19 mouse cellular contexts compared by ENCODE assay signal in the genomic region with DNA sequence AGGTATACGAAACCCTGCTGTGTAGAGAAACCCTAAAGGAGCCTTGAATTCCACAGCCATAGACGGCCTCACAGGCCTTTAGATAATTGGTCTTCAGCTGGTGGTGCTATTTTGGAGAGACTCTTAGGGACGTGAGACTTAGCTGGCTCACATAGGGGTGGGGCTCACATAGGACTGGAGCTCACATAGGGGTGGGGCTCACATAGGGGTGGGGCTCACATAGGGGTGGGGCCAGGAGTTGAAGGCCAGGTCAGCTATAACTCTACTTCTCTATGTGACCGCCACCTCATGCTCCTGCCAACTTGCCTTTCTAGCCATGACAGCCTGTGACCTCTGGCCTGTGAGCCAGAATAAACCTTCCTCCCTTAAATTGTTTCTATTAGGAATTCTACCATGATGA.
A peak's percentile ranks its signal among the peaks of the same experiment; 100 is the strongest.
DNase-seq lines count a peak whose midpoint lies in the region; ATAC-seq and TF ChIP-seq lines count a peak whose summit lies in the region.
"Had no signal": no experiment of that assay in that cellular context is flagged by ENCODE, and none has a peak within 500 bp of the region (broad histone marks: within the 10 kb centered on the region; RNA-seq: fewer than 3 reads in every experiment).

No protein-coding gene starts in this region.

- WGBS in forebrain, embryonic 13.5 days, result 90% methylated on average over 4 of the region's 4 CpGs
- WGBS in forebrain, embryonic 10.5 days, result 88% methylated on average over 4 of the region's 4 CpGs
- 77% methylated on average over 4 of the region's 4 CpGs for WGBS in kidney, embryonic 15.5 days
- 90% methylated on average over 4 of the region's 4 CpGs for WGBS in midbrain, embryonic 14.5 days
- 86% methylated on average over 4 of the region's 4 CpGs for WGBS in midbrain, embryonic 16.5 days
- WGBS in stomach, postnatal 0 days, result 66% methylated on average over 4 of the region's 4 CpGs

- peaks cover 9% of the 10 kb centered on the region; the same call in 1 of the 2 replicates for H3K36me3 ChIP-seq in forebrain, embryonic 13.5 days (ENCODE audit: poor library complexity, severe bottlenecking)
- H3K36me3 ChIP-seq in forebrain, embryonic 10.5 days (replicated peaks), result peaks cover 27% of the 10 kb centered on the region
- peaks cover 10% of the 10 kb centered on the region; the same call in 1 of the 2 replicates for H3K36me3 ChIP-seq in kidney, embryonic 15.5 days
- no peaks in the 10 kb centered on the region for H3K36me3 ChIP-seq in midbrain, embryonic 14.5 days (ENCODE audit: control insufficient read depth, insufficient read depth, low read length)
- H3K36me3 ChIP-seq in midbrain, embryonic 16.5 days (ENCODE audit: control insufficient read depth, insufficient read depth, low read length), result no peaks in the 10 kb centered on the region
- peaks cover 4% of the 10 kb centered on the region; the same call in 1 of the 2 replicates for H3K36me3 ChIP-seq in stomach, postnatal 0 days (ENCODE audit: control insufficient read depth, insufficient read depth, low read length)
- H3K36me3 ChIP-seq: neural tube, embryonic 12.5 days had no signal

- TF ChIP-seq EP300 in stomach, postnatal 0 days (optimal IDR thresholded peaks at IDR 0.05), result no peak

- no peaks in the 10 kb centered on the region for H3K27me3 ChIP-seq in forebrain, embryonic 13.5 days
- H3K27me3 ChIP-seq in forebrain, embryonic 10.5 days (ENCODE audit: poor library complexity, severe bottlenecking), result no peaks in the 10 kb centered on the region
- H3K27me3 ChIP-seq in kidney, embryonic 15.5 days, result no peaks in the 10 kb centered on the region
- no peaks in the 10 kb centered on the region for H3K27me3 ChIP-seq in midbrain, embryonic 14.5 days (ENCODE audit: control insufficient read depth, insufficient read depth, low read length)
- H3K27me3 ChIP-seq in midbrain, embryonic 16.5 days (ENCODE audit: control insufficient read depth, insufficient read depth, low read depth, low read length), result no peaks in the 10 kb centered on the region
- no peaks in the 10 kb centered on the region for H3K27me3 ChIP-seq in stomach, postnatal 0 days (ENCODE audit: control insufficient read depth, insufficient read depth, low read length)
- H3K27me3 ChIP-seq: neural tube, embryonic 12.5 days had no signal

- no peaks in the 10 kb centered on the region for H3K4me1 ChIP-seq in forebrain, embryonic 13.5 days
- no peaks in the 10 kb centered on the region for H3K4me1 ChIP-seq in forebrain, embryonic 10.5 days
- H3K4me1 ChIP-seq in kidney, embryonic 15.5 days, result 0 out of 2 replicates have a peak, but pooled peaks cover 5% of the 10 kb centered on the region
- no peaks in the 10 kb centered on the region for H3K4me1 ChIP-seq in midbrain, embryonic 14.5 days (ENCODE audit: control insufficient read depth, insufficient read depth, low read length)
- no peaks in the 10 kb centered on the region for H3K4me1 ChIP-seq in midbrain, embryonic 16.5 days (ENCODE audit: control insufficient read depth, insufficient read depth, low read length)
- H3K4me1 ChIP-seq in stomach, postnatal 0 days (replicated peaks; ENCODE audit: control insufficient read depth, insufficient read depth), result no peaks in the 10 kb centered on the region
- H3K4me1 ChIP-seq: neural tube, embryonic 12.5 days had no signal

- 0 out of 2 replicates have a peak, but pooled peaks have one; percentile 24 for ATAC-seq in forebrain, embryonic 13.5 days
- 0 out of 2 replicates have a peak, but pooled peaks have one; percentile 60 for ATAC-seq in kidney, embryonic 15.5 days (replicated peaks; ENCODE audit: low FRiP score)
- peak; percentile 46; the same call in 1 of the 2 replicates for ATAC-seq in midbrain, embryonic 14.5 days (ENCODE audit: low FRiP score, low TSS enrichment)
- no peak for ATAC-seq in midbrain, embryonic 16.5 days
- ATAC-seq in stomach, postnatal 0 days (ENCODE audit: low FRiP score, low TSS enrichment), result peak; percentile 91
- ATAC-seq: CD4-positive, CD25-positive, alpha-beta regulatory T cell, adult 4 months; forebrain, embryonic 14.5 days had no signal

- H3K9ac ChIP-seq in forebrain, embryonic 13.5 days, result no peak overlapping the region
- no peak overlapping the region for H3K9ac ChIP-seq in kidney, embryonic 15.5 days
- H3K9ac ChIP-seq in midbrain, embryonic 14.5 days (replicated peaks; ENCODE audit: low read length), result no peak overlapping the region
- H3K9ac ChIP-seq in midbrain, embryonic 16.5 days (ENCODE audit: low read depth, low read length), result no peak overlapping the region
- H3K9ac ChIP-seq in stomach, postnatal 0 days (ENCODE audit: low read length), result no peak overlapping the region
- H3K9ac ChIP-seq: neural tube, embryonic 12.5 days had no signal

- no peak overlapping the region for H3K4me3 ChIP-seq in forebrain, embryonic 13.5 days
- no peak overlapping the region for H3K4me3 ChIP-seq in forebrain, embryonic 10.5 days
- H3K4me3 ChIP-seq in kidney, embryonic 15.5 days (replicated peaks), result no peak overlapping the region
- H3K4me3 ChIP-seq in midbrain, embryonic 14.5 days (replicated peaks; ENCODE audit: low read depth, low read length), result no peak overlapping the region
- H3K4me3 ChIP-seq in midbrain, embryonic 16.5 days (ENCODE audit: low read depth, low read length), result no peak overlapping the region
- H3K4me3 ChIP-seq in stomach, postnatal 0 days (ENCODE audit: low read depth, low read length), result no peak overlapping the region
- H3K4me3 ChIP-seq: neural tube, embryonic 12.5 days had no signal

- no peaks in the 10 kb centered on the region for H3K9me3 ChIP-seq in forebrain, embryonic 13.5 days (replicated peaks)
- H3K9me3 ChIP-seq in forebrain, embryonic 10.5 days, result no peaks in the 10 kb centered on the region
- no peaks in the 10 kb centered on the region for H3K9me3 ChIP-seq in kidney, embryonic 15.5 days (replicated peaks)
- no peaks in the 10 kb centered on the region for H3K9me3 ChIP-seq in midbrain, embryonic 14.5 days (ENCODE audit: control insufficient read depth, low read length)
- no peaks in the 10 kb centered on the region for H3K9me3 ChIP-seq in midbrain, embryonic 16.5 days (replicated peaks; ENCODE audit: control insufficient read depth, low read length, poor library complexity, severe bottlenecking)
- no peaks in the 10 kb centered on the region for H3K9me3 ChIP-seq in stomach, postnatal 0 days (ENCODE audit: control insufficient read depth, low read length)
- H3K9me3 ChIP-seq: neural tube, embryonic 12.5 days had no signal

- H3K27ac ChIP-seq in forebrain, embryonic 13.5 days, result no peak overlapping the region
- H3K27ac ChIP-seq in forebrain, embryonic 10.5 days, result no peak overlapping the region
- no peak overlapping the region for H3K27ac ChIP-seq in kidney, embryonic 15.5 days
- no peak overlapping the region for H3K27ac ChIP-seq in midbrain, embryonic 14.5 days (replicated peaks; ENCODE audit: low read depth, low read length)
- no peak overlapping the region for H3K27ac ChIP-seq in midbrain, embryonic 16.5 days (ENCODE audit: low read length)
- no peak overlapping the region for H3K27ac ChIP-seq in stomach, postnatal 0 days (replicated peaks)
- H3K27ac ChIP-seq: neural tube, embryonic 12.5 days had no signal

- DNase-seq in forebrain, embryonic 10.5 days (ENCODE audit: extremely low spot score, low spot score), result no peak
- no peak for DNase-seq in kidney, adult 8-10 months
- DNase-seq in midbrain, embryonic 14.5 days, result no peak
- DNase-seq in stomach, postnatal 0 days (ENCODE audit: low spot score), result peak; percentile 65
- DNase-seq in urinary bladder, postnatal 14 days (ENCODE audit: low spot score), result no peak
- DNase-seq: cerebellum, adult 2 months; cerebellum, postnatal 36 days; gastrocnemius, postnatal 14 days; kidney, adult 9 months; liver; lung, postnatal 36 days; thymus, adult 2 months had no signal

- H3K4me2 ChIP-seq in forebrain, embryonic 13.5 days, result no peak overlapping the region
- no peak overlapping the region for H3K4me2 ChIP-seq in kidney, embryonic 15.5 days
- H3K4me2 ChIP-seq in midbrain, embryonic 14.5 days (ENCODE audit: low read length), result no peak overlapping the region
- no peak overlapping the region for H3K4me2 ChIP-seq in midbrain, embryonic 16.5 days (ENCODE audit: low read length)
- no peak overlapping the region for H3K4me2 ChIP-seq in stomach, postnatal 0 days (replicated peaks; ENCODE audit: low read depth)
- H3K4me2 ChIP-seq: heart, embryonic 11.5 days; neural tube, embryonic 12.5 days had no signal

- TF ChIP-seq CTCF in stomach, postnatal 0 days (IDR thresholded peaks at IDR 0.05; ENCODE audit: low read depth), result no peak
